Mouse (Mus musculus) 3T3-L1 (cell line): ENCODE measurements at regions not wholly inside any gene's neighbourhood (a gene's known extent, or its start where the extent isn't known, plus 50 kb on each side); places are given as distances from the start of the nearest gene placed in this dataset.

Experiments used
- DNase-seq: peaks from one replicate; pipeline ENCODE4 v3.0.0-alpha.2; 2015; ENCODE audit warnings: low read depth, low spot score

DNA sequence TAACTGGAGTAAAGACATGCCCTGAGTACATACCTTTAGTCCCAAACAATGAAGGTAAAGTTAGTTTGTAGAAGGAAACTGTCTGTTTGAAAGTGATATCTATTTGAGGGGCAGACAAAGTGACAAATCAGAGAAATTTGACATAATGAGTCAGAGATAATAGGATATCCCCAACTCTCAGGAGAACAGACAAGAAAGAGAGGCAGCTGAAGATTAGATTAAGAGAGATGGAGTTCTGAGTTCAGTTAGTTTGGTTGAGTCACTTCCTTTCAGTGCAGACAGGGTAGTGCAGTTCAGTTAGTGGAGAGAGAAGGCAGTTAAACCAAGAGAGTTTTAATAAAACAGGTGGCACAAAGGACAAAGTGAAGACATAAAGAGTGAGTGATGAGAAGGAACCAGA, 477.4 kb upstream of the Diaph2 start:
- DNase-seq = no peak

DNA sequence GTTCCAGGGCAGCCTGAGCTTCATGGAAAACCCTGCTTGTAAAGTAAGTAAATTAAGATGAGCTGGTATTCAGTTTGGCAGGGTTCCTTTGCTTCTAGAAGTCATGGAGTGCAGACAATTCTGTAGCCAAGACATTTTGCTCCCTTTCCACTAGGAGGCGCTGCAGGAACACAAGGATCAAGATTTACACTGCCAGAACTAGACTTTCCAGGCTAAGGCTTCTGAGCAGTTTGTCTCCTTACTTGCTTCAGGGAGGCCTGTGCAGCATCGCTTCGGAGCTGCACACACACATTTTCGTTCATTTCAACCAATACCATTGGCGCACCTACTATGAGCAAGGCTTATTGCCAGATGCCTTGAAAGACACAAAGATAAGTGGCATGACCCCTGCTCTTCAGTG, 445.6 kb upstream of the Diaph2 start:
- peak; percentile 64 for DNase-seq

GRCm38 (mm10) chrX:129309380-129309779, 440.2 kb upstream of the Diaph2 start:
- DNase-seq = no peak

DNA sequence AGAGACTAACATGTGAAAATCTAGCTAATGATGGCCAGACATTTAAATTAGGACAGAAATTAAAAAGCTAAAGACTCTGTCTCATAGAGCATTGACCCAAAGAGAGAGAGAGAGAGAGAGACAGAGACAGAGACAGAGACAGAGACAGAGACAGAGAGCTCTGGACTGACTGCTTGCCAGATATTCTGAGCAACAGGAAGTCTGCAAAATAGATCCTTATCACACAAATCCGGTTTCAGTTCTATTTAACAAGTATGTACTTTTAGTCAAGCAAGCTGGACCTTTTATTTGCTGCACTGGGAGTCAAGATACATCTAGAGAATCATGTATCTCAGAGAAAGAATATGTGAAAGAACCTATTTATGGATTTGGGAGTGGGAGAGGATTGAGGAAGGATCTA, 420.1 kb upstream of the Diaph2 start:
- DNase-seq = no peak

DNA sequence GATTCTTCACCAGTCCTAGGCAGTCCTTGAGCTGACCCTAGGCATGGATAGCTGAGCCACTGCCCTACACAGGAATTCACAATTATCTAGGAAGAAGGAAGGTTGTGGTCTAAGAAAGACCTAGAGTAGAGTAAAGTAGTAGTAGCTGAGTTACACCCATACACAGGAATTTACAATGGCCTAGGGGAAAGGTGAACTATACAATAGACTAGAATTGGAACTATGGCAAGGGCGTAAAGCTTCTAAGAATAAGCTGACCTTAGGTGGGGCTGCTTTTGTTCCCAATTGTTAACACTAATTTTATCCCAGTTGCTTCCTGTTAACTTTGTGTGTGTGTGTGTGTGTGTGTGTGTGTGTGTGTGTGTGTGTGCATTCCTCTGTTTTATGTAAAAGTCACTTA, 416.7 kb upstream of the Diaph2 start:
- no peak for DNase-seq
